Mouse (Mus musculus) CH12.LX (cell line): ENCODE data around the gene Dpp6.

Experiments used
- EP300 ChIP-seq: IDR thresholded peaks from 2 replicates; pipeline ENCODE4 v1.6.1; 2011; ENCODE audit warnings: low read length, improper control_type of control experiment
- GABPA ChIP-seq: IDR thresholded peaks from 2 replicates; pipeline ENCODE4 v1.6.1; 2012; ENCODE audit warnings: low read depth, low read length, improper control_type of control experiment, inconsistent platforms; ENCODE audit not compliant: insufficient replicate concordance

DNA sequence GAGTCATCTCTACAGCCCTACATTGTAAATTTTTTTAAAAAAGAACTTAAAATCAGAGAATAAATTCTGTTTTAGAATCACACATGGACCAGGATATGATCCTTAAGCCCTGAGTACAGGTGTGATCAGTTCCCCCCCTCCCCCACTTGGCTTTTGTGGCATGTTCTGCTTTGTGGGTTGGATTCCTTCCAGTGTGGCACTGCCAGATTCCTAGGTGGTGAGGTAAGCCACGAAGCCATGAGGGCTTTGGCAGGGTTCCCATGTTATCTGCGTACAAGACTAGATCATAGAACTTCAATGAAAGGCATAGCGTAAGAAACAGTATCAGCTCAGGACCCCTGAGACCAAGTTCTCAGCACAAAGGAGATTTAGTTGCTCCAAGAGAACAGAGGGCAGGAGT, 596.0 kb downstream of the Dpp6 start:
- TF ChIP-seq EP300: no peak
- TF ChIP-seq GABPA: no peak
